Comparison of ENCODE assay signal across 8 mouse cellular contexts in the genomic region with DNA sequence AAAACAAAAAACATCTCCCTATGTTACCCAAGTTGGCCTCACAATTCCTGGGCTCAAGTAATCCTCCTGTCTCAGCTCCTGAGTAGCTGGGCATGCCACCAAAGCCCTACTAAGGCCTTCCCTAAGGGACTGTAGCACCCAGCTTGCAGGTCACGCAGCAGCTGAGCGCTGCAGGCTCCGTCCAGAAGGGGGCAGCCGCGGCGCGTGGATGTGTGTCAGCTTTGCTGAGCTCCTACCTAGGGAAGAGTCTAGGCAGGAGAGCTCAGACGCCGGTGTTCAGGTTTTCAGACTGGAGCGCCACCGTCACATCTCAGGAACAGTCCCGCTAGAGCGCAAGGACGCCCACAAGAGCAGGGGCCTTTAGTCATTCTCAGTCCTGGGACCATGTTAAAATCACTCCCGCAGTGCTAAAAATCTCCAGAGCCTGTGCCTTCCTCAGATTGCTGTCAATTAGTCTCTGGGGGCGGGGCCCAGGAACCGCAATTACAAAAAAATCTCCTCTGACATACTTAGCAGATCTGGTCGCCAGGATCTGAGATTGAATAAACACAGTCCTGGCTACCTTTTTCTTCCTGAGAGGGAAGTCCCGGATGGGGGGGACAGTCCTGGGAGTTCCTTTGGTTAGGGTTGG. TPM values are rescaled to one million over a fixed set of nuclear protein-coding genes. Genes with fewer than 3 reads are reported as not detected.
A peak's percentile ranks its signal among the peaks of the same experiment; 100 is the strongest.
DNase-seq lines count a peak whose midpoint lies in the region; ATAC-seq and TF ChIP-seq lines count a peak whose summit lies in the region.

No protein-coding gene starts in this region.

- H3K9ac ChIP-seq in forebrain, embryonic 11.5 days (ENCODE audit: low read length) = no peak overlapping the region
- H3K9ac ChIP-seq in heart, postnatal 0 days (replicated peaks; ENCODE audit: low read depth, low read length) = no peak overlapping the region
- no peak overlapping the region for H3K9ac ChIP-seq in liver, embryonic 14.5 days (replicated peaks)
- H3K9ac ChIP-seq in neural tube, embryonic 12.5 days = no peak overlapping the region
- peak overlapping the region; percentile 44 for H3K9ac ChIP-seq in stomach, embryonic 16.5 days (ENCODE audit: low read length)

- no peaks in the 10 kb centered on the region for H3K36me3 ChIP-seq in forebrain, embryonic 11.5 days (ENCODE audit: control insufficient read depth, insufficient read depth, low read length)
- no peaks in the 10 kb centered on the region for H3K36me3 ChIP-seq in heart, postnatal 0 days (replicated peaks; ENCODE audit: control insufficient read depth, insufficient read depth, low read length)
- H3K36me3 ChIP-seq in liver, embryonic 14.5 days (replicated peaks; ENCODE audit: control insufficient read depth, insufficient read depth, low read depth) = no peaks in the 10 kb centered on the region
- no peaks in the 10 kb centered on the region for H3K36me3 ChIP-seq in neural tube, embryonic 12.5 days
- no peaks in the 10 kb centered on the region for H3K36me3 ChIP-seq in stomach, embryonic 16.5 days (ENCODE audit: control insufficient read depth, insufficient read depth, low read length)

- no peaks in the 10 kb centered on the region for H3K9me3 ChIP-seq in forebrain, embryonic 11.5 days (ENCODE audit: control insufficient read depth, low read length)
- no peaks in the 10 kb centered on the region for H3K9me3 ChIP-seq in heart, postnatal 0 days (replicated peaks; ENCODE audit: control insufficient read depth, low read length)
- H3K9me3 ChIP-seq in liver, embryonic 14.5 days (ENCODE audit: control insufficient read depth, low read length) = no peaks in the 10 kb centered on the region
- H3K9me3 ChIP-seq in neural tube, embryonic 12.5 days = no peaks in the 10 kb centered on the region
- H3K9me3 ChIP-seq in stomach, embryonic 16.5 days (replicated peaks; ENCODE audit: control insufficient read depth, low read length) = no peaks in the 10 kb centered on the region

- H3K4me1 ChIP-seq in forebrain, embryonic 11.5 days (replicated peaks; ENCODE audit: control insufficient read depth, insufficient read depth, low read length) = no peaks in the 10 kb centered on the region
- H3K4me1 ChIP-seq in heart, postnatal 0 days (ENCODE audit: control insufficient read depth, insufficient read depth) = no peaks in the 10 kb centered on the region
- H3K4me1 ChIP-seq in liver, embryonic 14.5 days (replicated peaks; ENCODE audit: control insufficient read depth in 2 of 2, insufficient read depth in 2 of 2, low read length in 1 of 2) = no peaks in the 10 kb centered on the region
- no peaks in the 10 kb centered on the region for H3K4me1 ChIP-seq in neural tube, embryonic 12.5 days
- no peaks in the 10 kb centered on the region; the same call in 1 of the 2 replicates for H3K4me1 ChIP-seq in stomach, embryonic 16.5 days (ENCODE audit: control insufficient read depth, insufficient read depth, low read length)

- no peak overlapping the region for H3K4me3 ChIP-seq in forebrain, embryonic 11.5 days (ENCODE audit: low read depth, low read length)
- no peak overlapping the region for H3K4me3 ChIP-seq in heart, postnatal 0 days (ENCODE audit: low read depth, low read length)
- no peak overlapping the region for H3K4me3 ChIP-seq in liver, embryonic 14.5 days (ENCODE audit: insufficient read depth in 1 of 2, low read depth in 2 of 2, low read length in 2 of 2)
- no peak overlapping the region for H3K4me3 ChIP-seq in neural tube, embryonic 12.5 days
- peak overlapping the region; percentile 15; the same call in 1 of the 2 replicates for H3K4me3 ChIP-seq in stomach, embryonic 16.5 days (replicated peaks; ENCODE audit: low read length)

- peak; percentile 74 for DNase-seq in CD4-positive helper T cell, adult 2 months (ENCODE audit: low read depth, low spot score)
- peak; percentile 66 for DNase-seq in brain, embryonic 18.5 days (ENCODE audit: low read depth, low spot score)
- DNase-seq in forebrain, embryonic 11.5 days (ENCODE audit: low spot score) = peak; percentile 94
- DNase-seq in heart, postnatal 0 days (ENCODE audit: low spot score) = peak; percentile 51
- DNase-seq in kidney, postnatal 25 days = peak; percentile 84 to 89
- DNase-seq in liver, embryonic 14.5 days (ENCODE audit: low read depth in 3 of 3, low spot score in 3 of 3) = peak in 2 of 3 experiments; percentile 20 to 24

- WGBS in forebrain, embryonic 11.5 days = 7% methylated on average over 19 of the region's 19 CpGs
- 8% methylated on average over 19 of the region's 19 CpGs for WGBS in heart, postnatal 0 days
- WGBS in liver, embryonic 14.5 days (ENCODE audit: insufficient replicate concordance) = 3% methylated on average over 19 of the region's 19 CpGs
- 7% methylated on average over 19 of the region's 19 CpGs for WGBS in neural tube, embryonic 12.5 days
- 5% methylated on average over 19 of the region's 19 CpGs for WGBS in stomach, embryonic 16.5 days

- ATAC-seq in forebrain, embryonic 11.5 days (replicated peaks; ENCODE audit: low FRiP score) = peak; percentile 51
- peak; percentile 55; the same call in 1 of the 2 replicates for ATAC-seq in heart, postnatal 0 days (ENCODE audit: insufficient read depth, low read depth)
- ATAC-seq in liver, embryonic 14.5 days (ENCODE audit: insufficient read depth) = no peak
- ATAC-seq in neural tube, embryonic 12.5 days (ENCODE audit: low FRiP score, low read depth) = peak; percentile 50; the same call in 1 of the 2 replicates
- ATAC-seq in stomach, embryonic 16.5 days (ENCODE audit: insufficient read depth, low FRiP score) = peak; percentile 66; the same call in 1 of the 2 replicates

- no peaks in the 10 kb centered on the region; the same call in 1 of the 2 replicates for H3K27me3 ChIP-seq in forebrain, embryonic 11.5 days (ENCODE audit: control insufficient read depth, insufficient read depth, low read length)
- no peaks in the 10 kb centered on the region for H3K27me3 ChIP-seq in heart, postnatal 0 days (ENCODE audit: control insufficient read depth, insufficient read depth, low read length)
- H3K27me3 ChIP-seq in liver, embryonic 14.5 days (ENCODE audit: control insufficient read depth, insufficient read depth, low read length) = no peaks in the 10 kb centered on the region
- H3K27me3 ChIP-seq in neural tube, embryonic 12.5 days (replicated peaks) = peaks cover 3% of the 10 kb centered on the region; the same call in 1 of the 2 replicates
- H3K27me3 ChIP-seq in stomach, embryonic 16.5 days (ENCODE audit: control insufficient read depth, insufficient read depth, low read length) = no peaks in the 10 kb centered on the region

- H3K4me2 ChIP-seq in forebrain, embryonic 11.5 days (ENCODE audit: low read depth, low read length, severe bottlenecking) = peak overlapping the region; percentile 37; the same call in 1 of the 2 replicates
- H3K4me2 ChIP-seq in heart, postnatal 0 days (ENCODE audit: low read depth, low read length) = no peak overlapping the region
- no peak overlapping the region for H3K4me2 ChIP-seq in liver, embryonic 14.5 days (ENCODE audit: low read depth)
- H3K4me2 ChIP-seq in neural tube, embryonic 12.5 days (replicated peaks) = peak overlapping the region; percentile 36
- peak overlapping the region; percentile 51 for H3K4me2 ChIP-seq in stomach, embryonic 16.5 days (ENCODE audit: low read depth, low read length)

- H3K27ac ChIP-seq in forebrain, embryonic 11.5 days (ENCODE audit: low read depth, low read length) = no peak overlapping the region
- no peak overlapping the region for H3K27ac ChIP-seq in heart, postnatal 0 days (ENCODE audit: low read depth)
- H3K27ac ChIP-seq in liver, embryonic 14.5 days = no peak overlapping the region
- no peak overlapping the region for H3K27ac ChIP-seq in neural tube, embryonic 12.5 days
- H3K27ac ChIP-seq in stomach, embryonic 16.5 days (ENCODE audit: low read length) = no peak overlapping the region

- TF ChIP-seq CTCF in heart, postnatal 0 days (IDR thresholded peaks at IDR 0.05; ENCODE audit: low read depth) = peak; percentile 81
- peak; percentile 87 for TF ChIP-seq CTCF in liver, embryonic 14.5 days (IDR thresholded peaks at IDR 0.05; ENCODE audit: low read depth)

- TF ChIP-seq EP300 in heart, postnatal 0 days (IDR thresholded peaks at IDR 0.05; ENCODE audit: low read depth) = no peak
- no peak for TF ChIP-seq EP300 in liver, embryonic 14.5 days (IDR thresholded peaks at IDR 0.05; ENCODE audit: low read depth)

RNA-seq across cellular contexts. Expression of gene Zc3h12a, which starts 32.8 kb away (rescaled TPM):
- polyA plus RNA-seq in forebrain, embryonic 11.5 days (2014; fragmentation: Nextera tagmentation; extraction: Ambion mirVana) = 0.16 and 0.57 TPM in 2 replicates
- total RNA-seq in heart, postnatal 0 days (2014; rRNA removed; ENCODE audit: low replicate concordance) = 0.57 and 1.0 TPM in 2 replicates
- 0.59 and 0.65 TPM in 2 replicates for polyA plus RNA-seq in heart, postnatal 0 days (2015; fragmentation: Nextera tagmentation; extraction: Ambion mirVana)
- polyA plus RNA-seq in liver, embryonic 14.5 days (2012; rRNA removed) = 0.79 and 0.83 TPM in 2 replicates
- 0.37 and 0.39 TPM in 2 replicates for polyA plus RNA-seq in liver, embryonic 14.5 days (2014; fragmentation: Nextera tagmentation; extraction: Ambion mirVana)
- 0.39 and 0.49 TPM in 2 replicates for polyA plus RNA-seq in neural tube, embryonic 12.5 days (2016; fragmentation: Nextera tagmentation; extraction: Ambion mirVana)
- polyA plus RNA-seq in stomach, embryonic 16.5 days (2015; fragmentation: Nextera tagmentation; extraction: Ambion mirVana) = 1.6 and 2.1 TPM in 2 replicates

Comparison
In these comparisons a context has a peak if more than half of its experiments do, and no peak if none do; other contexts are left out.
1. DNase-seq: peak in every context shown above with its lines; median percentile 94 in forebrain, embryonic 11.5 days; 86 in kidney, postnatal 25 days; 74 in CD4-positive helper T cell, adult 2 months; 66 in brain, embryonic 18.5 days; 51 in heart, postnatal 0 days; 22 in liver, embryonic 14.5 days.
2. H3K4me2 ChIP-seq: peak in forebrain, embryonic 11.5 days (single experiment), neural tube, embryonic 12.5 days (single experiment) and stomach, embryonic 16.5 days (single experiment); none in heart, postnatal 0 days (single experiment) and liver, embryonic 14.5 days (single experiment).